Mouse (Mus musculus): ENCODE results near the gene Hyal3. TPM values are rescaled to one million over a fixed set of nuclear protein-coding genes. Genes with fewer than 3 reads are reported as not detected.

Gene Hyal3
- polyA plus RNA-seq, 2 experiments: 1.2 to 1.4 TPM

DNA sequence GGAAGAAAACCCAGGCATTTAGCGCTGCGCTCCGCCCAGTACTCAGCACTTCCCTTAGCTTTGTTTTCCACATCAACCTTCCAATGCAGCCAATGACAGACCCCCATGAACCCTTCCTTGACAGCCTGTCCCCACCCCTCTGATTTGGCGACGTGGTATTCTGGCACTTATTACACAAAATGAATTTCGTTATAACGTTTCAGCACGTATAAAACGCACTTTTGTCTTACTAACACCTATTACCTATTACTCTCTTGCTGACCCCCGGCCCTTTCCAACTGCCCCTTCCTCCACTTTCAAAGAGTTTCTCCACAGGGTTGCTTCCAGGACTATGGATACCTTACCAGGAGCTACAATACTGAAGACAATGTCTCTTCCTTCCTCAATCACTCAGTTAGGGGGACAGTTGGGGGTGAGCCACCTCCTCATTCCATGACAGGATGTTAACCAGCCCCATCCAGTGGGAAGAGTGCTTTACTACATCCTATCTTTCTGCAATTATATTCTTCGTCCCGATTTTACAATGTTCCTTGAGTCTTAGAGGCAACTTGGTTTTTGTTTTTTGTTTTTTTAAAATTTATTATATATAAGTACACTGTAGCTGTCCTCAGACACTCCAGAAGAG lies 32.4 kb downstream of the Hyal3 start:
- peak overlapping the region; percentile 38 for H3K4me3 ChIP-seq (replicated peaks; ENCODE audit: low read length)
- WGBS: 11% methylated on average over 12 of the region's 12 CpGs
- no peak for TF ChIP-seq POLR2A (IDR thresholded peaks at IDR 0.05; ENCODE audit: borderline replicate concordance, extremely low read depth, insufficient read depth, insufficient read length)
- H3K27ac ChIP-seq (replicated peaks; ENCODE audit: low read depth, low read length): peak overlapping the region; percentile 92
- H3K9ac ChIP-seq (ENCODE audit: low read depth, low read length, severe bottlenecking): peak overlapping the region; percentile 59
- peaks cover 40% of the 10 kb centered on the region for H3K4me1 ChIP-seq (ENCODE audit: control insufficient read depth, insufficient read depth, low read length)
- H3K36me3 ChIP-seq (ENCODE audit: control insufficient read depth, insufficient read depth, low read length): peaks cover 46% of the 10 kb centered on the region
- H3K4me2 ChIP-seq (replicated peaks; ENCODE audit: low read depth, low read length, severe bottlenecking): peak overlapping the region; percentile 85
- H3K9me3 ChIP-seq (ENCODE audit: control insufficient read depth, low read length): no peaks in the 10 kb centered on the region
- ATAC-seq (ENCODE audit: low FRiP score, low read depth) (no peak), DNase-seq (ENCODE audit: low spot score) (no peak)
- H3K27me3 ChIP-seq (ENCODE audit: control insufficient read depth, insufficient read depth, low read length): no peaks in the 10 kb centered on the region

DNA sequence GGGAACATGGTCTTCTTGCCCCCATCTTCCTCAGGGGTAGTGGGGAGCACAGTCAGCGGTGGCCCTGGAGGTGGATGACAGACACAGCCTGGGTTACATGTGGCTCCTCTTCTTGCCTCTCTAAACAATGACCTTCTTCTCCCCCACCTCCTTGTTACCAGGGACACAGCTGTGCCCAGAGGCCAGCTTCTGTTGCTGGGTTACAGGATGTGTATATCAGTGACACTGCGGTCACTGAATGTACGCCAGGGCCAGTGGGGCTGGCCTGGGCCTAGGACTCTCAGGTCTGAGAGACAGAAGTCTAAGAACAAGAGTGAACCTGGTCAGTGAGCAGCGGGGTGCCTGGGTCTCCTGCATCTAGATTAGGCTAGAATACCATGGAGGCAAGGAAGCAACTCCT lies 34.4 kb downstream of the Hyal3 start:
- no peak overlapping the region for H3K27ac ChIP-seq (replicated peaks; ENCODE audit: low read depth, low read length)
- H3K4me1 ChIP-seq (ENCODE audit: control insufficient read depth, insufficient read depth, low read length): peaks cover 24% of the 10 kb centered on the region
- ATAC-seq (ENCODE audit: low FRiP score, low read depth) (no peak), DNase-seq (ENCODE audit: low spot score) (no peak)
- no peaks in the 10 kb centered on the region for H3K27me3 ChIP-seq (ENCODE audit: control insufficient read depth, insufficient read depth, low read length)
- TF ChIP-seq POLR2A (IDR thresholded peaks at IDR 0.05; ENCODE audit: borderline replicate concordance, extremely low read depth, insufficient read depth, insufficient read length): no peak
- no peak overlapping the region for H3K4me2 ChIP-seq (replicated peaks; ENCODE audit: low read depth, low read length, severe bottlenecking)
- no peak overlapping the region for H3K9ac ChIP-seq (ENCODE audit: low read depth, low read length, severe bottlenecking)
- H3K36me3 ChIP-seq (ENCODE audit: control insufficient read depth, insufficient read depth, low read length): peaks cover 66% of the 10 kb centered on the region
- no peak overlapping the region for H3K4me3 ChIP-seq (replicated peaks; ENCODE audit: low read length)
- WGBS: 93% methylated on average over 4 of the region's 4 CpGs
- no peaks in the 10 kb centered on the region for H3K9me3 ChIP-seq (ENCODE audit: control insufficient read depth, low read length)

DNA sequence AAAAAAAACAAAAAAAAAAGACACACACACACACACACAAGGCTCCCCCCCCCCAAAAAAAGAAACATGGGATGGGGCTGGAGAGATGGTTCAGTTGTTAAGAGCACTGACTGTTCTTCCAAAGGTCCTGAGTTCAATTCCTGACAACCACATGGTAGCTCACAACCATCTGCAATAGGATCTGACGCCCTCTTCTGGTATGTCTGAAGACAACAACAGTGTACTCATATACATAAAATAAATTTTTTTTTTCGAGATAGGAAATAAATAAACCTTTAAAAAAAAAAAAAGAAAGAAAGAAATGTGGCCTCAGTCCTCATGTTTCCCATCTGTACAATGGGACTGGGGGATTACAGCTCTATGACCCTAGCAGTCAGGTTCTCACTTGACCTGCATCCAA lies 36.8 kb downstream of the Hyal3 start:
- no peak for TF ChIP-seq POLR2A (IDR thresholded peaks at IDR 0.05; ENCODE audit: borderline replicate concordance, extremely low read depth, insufficient read depth, insufficient read length)
- Histone ChIP-seq H3K27ac (replicated peaks; ENCODE audit: low read depth, low read length) (no peak overlapping the region), H3K36me3 (ENCODE audit: control insufficient read depth, insufficient read depth, low read length) (peaks cover 76% of the 10 kb centered on the region), H3K4me2 (replicated peaks; ENCODE audit: low read depth, low read length, severe bottlenecking) (no peak overlapping the region), H3K4me1 (ENCODE audit: control insufficient read depth, insufficient read depth, low read length) (peaks cover 5% of the 10 kb centered on the region), H3K27me3 (ENCODE audit: control insufficient read depth, insufficient read depth, low read length) (no peaks in the 10 kb centered on the region), H3K9ac (ENCODE audit: low read depth, low read length, severe bottlenecking) (no peak overlapping the region), H3K4me3 (replicated peaks; ENCODE audit: low read length) (no peak overlapping the region), H3K9me3 (ENCODE audit: control insufficient read depth, low read length) (no peaks in the 10 kb centered on the region)
- ATAC-seq (ENCODE audit: low FRiP score, low read depth) (no peak), DNase-seq (ENCODE audit: low spot score) (no peak)
- 89% methylated on average over 2 of the region's 2 CpGs for WGBS

DNA sequence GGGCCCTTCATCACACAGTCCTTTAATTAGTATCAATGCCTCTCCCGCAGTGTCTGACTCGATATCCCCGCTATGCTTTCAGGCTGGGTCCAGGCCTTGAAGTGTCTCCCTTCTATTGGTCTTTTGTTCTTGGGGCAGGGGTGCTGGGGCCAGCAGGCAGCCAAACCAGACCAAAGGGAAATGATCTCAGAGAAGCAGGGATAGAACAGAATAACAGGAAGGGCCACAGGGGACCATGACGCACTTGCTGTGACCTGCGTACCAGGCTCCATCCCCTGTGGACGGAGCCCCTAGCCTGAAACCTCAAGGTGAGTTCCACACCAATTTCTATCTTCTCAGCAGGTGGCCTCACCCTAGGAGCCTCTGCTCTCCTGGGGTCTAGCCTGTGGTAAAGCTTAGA lies 37.5 kb downstream of the Hyal3 start:
- no peak overlapping the region for H3K9ac ChIP-seq (ENCODE audit: low read depth, low read length, severe bottlenecking)
- H3K36me3 ChIP-seq (ENCODE audit: control insufficient read depth, insufficient read depth, low read length): peaks cover 83% of the 10 kb centered on the region
- H3K9me3 ChIP-seq (ENCODE audit: control insufficient read depth, low read length): no peaks in the 10 kb centered on the region
- ATAC-seq (ENCODE audit: low FRiP score, low read depth): no peak
- DNase-seq (ENCODE audit: low spot score): no peak
- no peaks in the 10 kb centered on the region for H3K27me3 ChIP-seq (ENCODE audit: control insufficient read depth, insufficient read depth, low read length)
- 86% methylated on average over 6 of the region's 6 CpGs for WGBS
- H3K27ac ChIP-seq (replicated peaks; ENCODE audit: low read depth, low read length): no peak overlapping the region
- no peak overlapping the region for H3K4me2 ChIP-seq (replicated peaks; ENCODE audit: low read depth, low read length, severe bottlenecking)
- H3K4me1 ChIP-seq (ENCODE audit: control insufficient read depth, insufficient read depth, low read length): peaks cover 2% of the 10 kb centered on the region
- no peak overlapping the region for H3K4me3 ChIP-seq (replicated peaks; ENCODE audit: low read length)
- TF ChIP-seq POLR2A (IDR thresholded peaks at IDR 0.05; ENCODE audit: borderline replicate concordance, extremely low read depth, insufficient read depth, insufficient read length): no peak

DNA sequence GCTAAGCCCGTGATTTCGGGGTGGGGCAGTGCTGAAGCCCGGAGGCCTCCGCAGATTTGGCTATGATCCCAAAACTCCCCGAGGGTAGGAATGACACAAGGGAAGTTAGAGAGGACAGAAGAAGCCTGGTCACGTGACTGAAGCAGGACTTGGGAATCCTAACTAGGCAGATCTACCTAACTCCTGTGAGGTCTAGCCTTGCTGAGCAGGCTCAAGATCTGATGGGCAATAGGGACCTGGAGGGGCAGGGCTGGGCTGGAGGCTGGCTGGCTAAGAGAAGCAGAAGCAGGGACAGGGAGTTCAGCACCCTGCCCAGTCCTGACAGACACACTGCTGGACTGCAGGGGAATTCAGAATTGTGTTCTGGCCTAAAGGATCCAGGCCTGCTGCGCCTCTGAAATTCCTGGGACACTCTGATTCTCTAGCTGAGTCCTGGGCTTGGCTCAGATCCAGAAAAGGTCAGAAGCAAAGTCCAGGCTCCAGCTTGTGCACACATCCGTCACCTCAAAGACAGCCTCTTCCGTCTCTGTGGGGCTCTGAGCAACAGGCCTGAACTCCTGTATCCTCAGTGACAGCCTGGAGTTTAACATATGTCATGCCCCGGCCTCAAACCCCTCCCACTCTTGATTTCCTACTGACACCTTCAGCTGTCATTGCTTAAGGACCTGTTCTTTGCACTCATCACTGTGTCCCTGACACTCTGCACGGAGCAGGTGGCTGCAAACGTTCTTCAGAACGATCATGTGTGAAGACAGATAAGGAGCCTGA lies 38.3 kb downstream of the Hyal3 start:
- Histone ChIP-seq H3K36me3 (ENCODE audit: control insufficient read depth, insufficient read depth, low read length) (peaks cover 85% of the 10 kb centered on the region), H3K4me2 (replicated peaks; ENCODE audit: low read depth, low read length, severe bottlenecking) (no peak overlapping the region)
- peak; percentile 2; the same call in 1 of the 2 replicates for ATAC-seq (ENCODE audit: low FRiP score, low read depth)

More for the DNA sequence above, 38.3 kb downstream of the Hyal3 start:
- H3K9me3 ChIP-seq (ENCODE audit: control insufficient read depth, low read length): no peaks in the 10 kb centered on the region
- TF ChIP-seq POLR2A (IDR thresholded peaks at IDR 0.05; ENCODE audit: borderline replicate concordance, extremely low read depth, insufficient read depth, insufficient read length): no peak
- 58% methylated on average over 13 of the region's 13 CpGs for WGBS
- H3K4me1 ChIP-seq (ENCODE audit: control insufficient read depth, insufficient read depth, low read length): no peaks in the 10 kb centered on the region
- H3K27ac ChIP-seq (replicated peaks; ENCODE audit: low read depth, low read length): no peak overlapping the region
- no peak overlapping the region for H3K4me3 ChIP-seq (replicated peaks; ENCODE audit: low read length)
- no peak for DNase-seq (ENCODE audit: low spot score)
- no peaks in the 10 kb centered on the region for H3K27me3 ChIP-seq (ENCODE audit: control insufficient read depth, insufficient read depth, low read length)
- no peak overlapping the region for H3K9ac ChIP-seq (ENCODE audit: low read depth, low read length, severe bottlenecking)

All from limb, embryonic 14.5 days (tissue).